Mouse (Mus musculus): ENCODE results near the gene Atxn10.

DNA sequence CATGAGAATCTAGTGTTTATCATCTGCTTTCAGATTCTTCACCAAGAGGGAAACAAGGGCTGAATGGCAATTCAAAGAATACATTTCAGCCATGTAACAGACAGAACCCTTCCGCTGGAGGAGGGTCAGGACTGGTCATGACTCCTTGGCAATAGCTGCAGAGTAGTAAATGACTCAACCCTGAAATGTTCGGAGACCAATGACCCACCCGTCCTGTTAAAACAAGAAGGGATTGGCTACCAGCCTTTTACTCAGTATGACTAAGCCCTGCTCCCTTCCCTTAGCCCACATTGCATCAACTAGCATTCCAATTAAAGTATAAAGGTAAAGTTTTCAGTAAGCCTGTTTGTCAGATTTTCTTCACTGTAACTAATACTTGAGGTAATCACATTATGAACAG, 88.2 kb downstream of the Atxn10 start:
- TF ChIP-seq USF1 (IDR thresholded peaks at IDR 0.05; ENCODE audit: low read depth) (no peak), POLR2A (IDR thresholded peaks at IDR 0.05; ENCODE audit: insufficient read length, low read depth) (peak; percentile 57), MAX (IDR thresholded peaks at IDR 0.05; ENCODE audit: low read depth) (no peak), POLR2AphosphoS2 (IDR thresholded peaks at IDR 0.05; ENCODE audit: insufficient read length, low read depth) (peak; percentile 55), E2F4 (IDR thresholded peaks at IDR 0.05; ENCODE audit: insufficient read depth) (no peak), CEBPB (IDR thresholded peaks at IDR 0.05; ENCODE audit: insufficient read depth, poor library complexity, severe bottlenecking) (peak; percentile 91), REST (IDR thresholded peaks at IDR 0.05; ENCODE audit: insufficient read depth, insufficient read length) (no peak), TCF12 (IDR thresholded peaks at IDR 0.05; ENCODE audit: insufficient read depth, poor library complexity, severe bottlenecking) (no peak), MYOG (IDR thresholded peaks at IDR 0.05; ENCODE audit: control insufficient read depth in 1 of 3, insufficient read depth in 1 of 3, insufficient read length in 2 of 3, low read depth in 2 of 3) (no peak), SRF (IDR thresholded peaks at IDR 0.05; ENCODE audit: control insufficient read depth, insufficient read length, low read depth) (no peak)

Data from myocyte (in vitro differentiated cells).